Mouse (Mus musculus) myocyte (in vitro differentiated cells): ENCODE measurements around the gene Ube4b. TPM values are rescaled to one million over a fixed set of nuclear protein-coding genes. Genes with fewer than 3 reads are reported as not detected.

ENCODE experiments used
- H3K27me3 ChIP-seq: one replicate; pipeline ENCODE4 v1.6.1; 2011; ENCODE audit not compliant: control insufficient read depth, insufficient read depth, insufficient read length
- H3K36me3 ChIP-seq: one replicate; pipeline ENCODE4 v1.6.1; 2011; ENCODE audit not compliant: control insufficient read depth, insufficient read depth
- H3K4me2 ChIP-seq: one replicate; pipeline ENCODE4 v1.6.1; 2011; ENCODE audit warnings: low read depth, control low read depth
- H3K4me3 ChIP-seq: one replicate; pipeline ENCODE4 v1.5.1; 2011; ENCODE audit warnings: mild to moderate bottlenecking, control low read depth, moderate library complexity
- H3K79me2 ChIP-seq: one replicate; pipeline ENCODE4 v1.6.1; 2011; ENCODE audit not compliant: control insufficient read depth, insufficient read depth
- H3ac ChIP-seq: one replicate; pipeline ENCODE4 v1.6.1; 2011; ENCODE audit not compliant: control insufficient read depth, insufficient read length
- CEBPB ChIP-seq: IDR thresholded peaks from 2 replicates; pipeline ENCODE4 v1.6.1; 2011; ENCODE audit warnings: mild to moderate bottlenecking, moderate library complexity; ENCODE audit not compliant: poor library complexity, insufficient read depth, severe bottlenecking
- E2F4 ChIP-seq: IDR thresholded peaks from one replicate; pipeline ENCODE4 v1.6.1; 2011; ENCODE audit warnings: mild to moderate bottlenecking, control low read depth, moderate library complexity; ENCODE audit not compliant: insufficient read depth
- MAX ChIP-seq: IDR thresholded peaks from one replicate; pipeline ENCODE4 v1.6.1; 2011; ENCODE audit warnings: low read depth, mild to moderate bottlenecking, control low read depth
- MYOD1 ChIP-seq, 3 experiments: IDR thresholded peaks; one replicate each; pipeline ENCODE4 v1.6.1; 2011; ENCODE audit warnings: control low read depth in 2 of 3, low read depth in 2 of 3, mild to moderate bottlenecking in 2 of 3, moderate library complexity in 1 of 3; ENCODE audit not compliant: insufficient read length in 2 of 3, control insufficient read depth in 1 of 3
- MYOG ChIP-seq, 3 experiments: IDR thresholded peaks; one replicate each; pipeline ENCODE4 v1.6.1; 2011; ENCODE audit warnings: control low read depth in 2 of 3, low read depth in 2 of 3, mild to moderate bottlenecking in 2 of 3; ENCODE audit not compliant: insufficient read length in 2 of 3, control insufficient read depth in 1 of 3, insufficient read depth in 1 of 3
- POLR2A ChIP-seq: IDR thresholded peaks from one replicate; pipeline ENCODE4 v1.6.1; 2011; ENCODE audit warnings: low read depth, mild to moderate bottlenecking, control low read depth, moderate library complexity; ENCODE audit not compliant: insufficient read length
- POLR2AphosphoS2 ChIP-seq: IDR thresholded peaks from one replicate; pipeline ENCODE4 v1.6.1; 2011; ENCODE audit warnings: low read depth, control low read depth; ENCODE audit not compliant: insufficient read length
- REST ChIP-seq: IDR thresholded peaks from one replicate; pipeline ENCODE4 v1.6.1; 2011; ENCODE audit warnings: mild to moderate bottlenecking, control low read depth, moderate library complexity; ENCODE audit not compliant: insufficient read depth, insufficient read length
- SRF ChIP-seq: IDR thresholded peaks from one replicate; pipeline ENCODE4 v1.6.1; 2011; ENCODE audit warnings: low read depth; ENCODE audit not compliant: control insufficient read depth, insufficient read length
- TCF12 ChIP-seq: IDR thresholded peaks from one replicate; pipeline ENCODE4 v1.6.1; 2011; ENCODE audit warnings: mild to moderate bottlenecking, control low read depth; ENCODE audit not compliant: poor library complexity, insufficient read depth, severe bottlenecking
- TCF3 ChIP-seq: IDR thresholded peaks from one replicate; pipeline ENCODE4 v1.6.1; 2011; ENCODE audit warnings: low read depth, control low read depth; ENCODE audit not compliant: insufficient read length
- USF1 ChIP-seq: IDR thresholded peaks from one replicate; pipeline ENCODE4 v1.6.1; 2011; ENCODE audit warnings: low read depth, mild to moderate bottlenecking, control low read depth, moderate library complexity
- polyA plus RNA-seq: library from polyadenylated mRNA; unstranded; fragments of >200 nt; fragmentation: generic; extraction: Trizol; gene quantifications from one replicate; pipeline ENCODE4 v1.2.1, GENCODE M21; 2012; ENCODE audit warnings: missing spikeins

Gene Ube4b
- polyA plus RNA-seq, 1 experiment: 57.4 TPM

- no peaks in the 10 kb centered on the region for H3K79me2 ChIP-seq
- TF ChIP-seq MYOD1 (IDR thresholded peaks at IDR 0.05; ENCODE audit: control insufficient read depth in 1 of 3, insufficient read length in 2 of 3, low read depth in 2 of 3) (no peak), USF1 (no peak), SRF (no peak), POLR2AphosphoS2 (no peak), CEBPB (no peak), TCF12 (no peak), MYOG (IDR thresholded peaks at IDR 0.05; ENCODE audit: control insufficient read depth in 1 of 3, insufficient read depth in 1 of 3, insufficient read length in 2 of 3, low read depth in 2 of 3) (no peak), REST (no peak), POLR2A (no peak)
- no peaks in the 10 kb centered on the region for H3K27me3 ChIP-seq
- H3K4me2 ChIP-seq: no peak overlapping the region
- H3K36me3 ChIP-seq: peaks cover 13% of the 10 kb centered on the region
- H3ac ChIP-seq: no peak overlapping the region
- no peak overlapping the region for H3K4me3 ChIP-seq
Observed at GRCm38 (mm10) chr4:149325411-149326162, 101.0 kb downstream of the Ube4b start.

- TF ChIP-seq TCF12 (no peak), MYOD1 (IDR thresholded peaks at IDR 0.05; ENCODE audit: control insufficient read depth in 1 of 3, insufficient read length in 2 of 3, low read depth in 2 of 3) (peak in 1 of 3 experiments; percentile 52), MYOG (IDR thresholded peaks at IDR 0.05; ENCODE audit: control insufficient read depth in 1 of 3, insufficient read depth in 1 of 3, insufficient read length in 2 of 3, low read depth in 2 of 3) (peak in 1 of 3 experiments; percentile 63)
- H3K27me3 ChIP-seq: no peaks in the 10 kb centered on the region
- H3K4me2 ChIP-seq: peak overlapping the region; percentile 15
- H3K79me2 ChIP-seq: no peaks in the 10 kb centered on the region
- H3K4me3 ChIP-seq: no peak overlapping the region
- H3ac ChIP-seq: no peak overlapping the region
- peaks cover 9% of the 10 kb centered on the region for H3K36me3 ChIP-seq
Observed at GRCm38 (mm10) chr4:149323730-149324129, 102.8 kb downstream of the Ube4b start.

GRCm38 (mm10) chr4:149322718-149323117 is 103.8 kb downstream of the Ube4b start:
- Histone ChIP-seq H3K79me2 (no peaks in the 10 kb centered on the region), H3ac (no peak overlapping the region), H3K36me3 (peaks cover 2% of the 10 kb centered on the region), H3K4me2 (peak overlapping the region; percentile 4), H3K27me3 (no peaks in the 10 kb centered on the region), H3K4me3 (no peak overlapping the region)
- TF ChIP-seq MYOG (IDR thresholded peaks at IDR 0.05; ENCODE audit: control insufficient read depth in 1 of 3, insufficient read depth in 1 of 3, insufficient read length in 2 of 3, low read depth in 2 of 3): peak in 2 of 3 experiments; percentile 24 to 56
- TF ChIP-seq MAX: no peak
- no peak for TF ChIP-seq SRF
- TF ChIP-seq E2F4: no peak
- peak in 2 of 3 experiments; percentile 62 to 68 for TF ChIP-seq MYOD1 (IDR thresholded peaks at IDR 0.05; ENCODE audit: control insufficient read depth in 1 of 3, insufficient read length in 2 of 3, low read depth in 2 of 3)

GRCm38 (mm10) chr4:149322286-149322685 is 104.3 kb downstream of the Ube4b start:
- Histone ChIP-seq H3K79me2 (no peaks in the 10 kb centered on the region), H3K36me3 (no peaks in the 10 kb centered on the region), H3K4me3 (no peak overlapping the region), H3K4me2 (peak overlapping the region; percentile 4), H3ac (no peak overlapping the region), H3K27me3 (no peaks in the 10 kb centered on the region)
- no peak for TF ChIP-seq SRF
- TF ChIP-seq MYOG (IDR thresholded peaks at IDR 0.05; ENCODE audit: control insufficient read depth in 1 of 3, insufficient read depth in 1 of 3, insufficient read length in 2 of 3, low read depth in 2 of 3): no peak
- TF ChIP-seq TCF12: no peak
- TF ChIP-seq USF1: no peak
- no peak for TF ChIP-seq MAX
- TF ChIP-seq TCF3: no peak
- TF ChIP-seq CEBPB: no peak
- TF ChIP-seq POLR2A: no peak
- TF ChIP-seq REST: no peak
- no peak for TF ChIP-seq POLR2AphosphoS2
- no peak for TF ChIP-seq MYOD1 (IDR thresholded peaks at IDR 0.05; ENCODE audit: control insufficient read depth in 1 of 3, insufficient read length in 2 of 3, low read depth in 2 of 3)
- TF ChIP-seq E2F4: no peak

- Histone ChIP-seq H3K36me3 (no peaks in the 10 kb centered on the region), H3K79me2 (no peaks in the 10 kb centered on the region), H3ac (no peak overlapping the region), H3K4me2 (no peak overlapping the region), H3K27me3 (no peaks in the 10 kb centered on the region), H3K4me3 (no peak overlapping the region)
- TF ChIP-seq MYOD1 (IDR thresholded peaks at IDR 0.05; ENCODE audit: control insufficient read depth in 1 of 3, insufficient read length in 2 of 3, low read depth in 2 of 3) (no peak), USF1 (no peak), SRF (no peak), POLR2A (no peak), TCF12 (no peak), TCF3 (no peak), POLR2AphosphoS2 (no peak), E2F4 (no peak), REST (no peak), CEBPB (no peak), MAX (no peak), MYOG (IDR thresholded peaks at IDR 0.05; ENCODE audit: control insufficient read depth in 1 of 3, insufficient read depth in 1 of 3, insufficient read length in 2 of 3, low read depth in 2 of 3) (no peak)
Observed at GRCm38 (mm10) chr4:149319088-149319487, 107.5 kb downstream of the Ube4b start.
